Mouse (Mus musculus) adrenal gland, adult 8-10 months (tissue): ENCODE data around the gene Casp8. TPM values are rescaled to one million over a fixed set of nuclear protein-coding genes. Genes with fewer than 3 reads are reported as not detected.
"Not testable (repeated sequence)": the region's sequence is repeated elsewhere in the genome, so short reads cannot be mapped to it uniquely, and the experiment has no call there.

Experiments used
- DNase-seq: peaks from one replicate; pipeline ENCODE4 v3.0.0; 2022
- total RNA-seq, 4 experiments: library from RNA; stranded (reverse); gene quantifications; 2 replicates each; pipeline ENCODE4 v1.2.4; 2022

The Casp8 gene
- total RNA-seq, result 10 to 100 TPM; 20.2 to 29.9 (median 22.8) TPM

GRCm38 (mm10) chr1:58795291-58796058, at the start of gene Casp8:
Gene Casp8 (plus strand): TSS chr1:58795374.
- DNase-seq, result peak; percentile 55

GRCm38 (mm10) chr1:58746880-58747279, 48.3 kb upstream of the Casp8 start:
- no peak for DNase-seq

- DNase-seq, result no peak
These were observed 35.7 kb upstream of the Casp8 start for GRCm38 (mm10) chr1:58759451-58759850.

GRCm38 (mm10) chr1:58760581-58760980, 34.6 kb upstream of the Casp8 start:
- no peak for DNase-seq

GRCm38 (mm10) chr1:58761391-58762275, 33.5 kb upstream of the Casp8 start:
- DNase-seq, result not testable (repeated sequence)

- DNase-seq, result no peak
These were observed 32.6 kb upstream of the Casp8 start for GRCm38 (mm10) chr1:58762576-58762975.

- not testable (repeated sequence) for DNase-seq
These were observed 28.7 kb upstream of the Casp8 start for GRCm38 (mm10) chr1:58766446-58766845.

GRCm38 (mm10) chr1:58769136-58769535, 26.0 kb upstream of the Casp8 start:
- DNase-seq, result no peak

GRCm38 (mm10) chr1:58769701-58770100, 25.5 kb upstream of the Casp8 start:
- no peak for DNase-seq

- no peak for DNase-seq
These were observed 25.0 kb upstream of the Casp8 start for GRCm38 (mm10) chr1:58770111-58770720.

- no peak for DNase-seq
These were observed 23.1 kb upstream of the Casp8 start for GRCm38 (mm10) chr1:58772084-58772483.

GRCm38 (mm10) chr1:58773280-58773679, 21.9 kb upstream of the Casp8 start:
- DNase-seq, result no peak

- no peak for DNase-seq
These were observed 21.3 kb upstream of the Casp8 start for GRCm38 (mm10) chr1:58773905-58774304.

- no peak for DNase-seq
These were observed 19.8 kb upstream of the Casp8 start for GRCm38 (mm10) chr1:58775361-58775760.

- no peak for DNase-seq
These were observed 17.6 kb upstream of the Casp8 start for GRCm38 (mm10) chr1:58777583-58777982.

- no peak for DNase-seq
These were observed 16.9 kb upstream of the Casp8 start for GRCm38 (mm10) chr1:58778226-58778625.

- DNase-seq, result no peak
These were observed 8.9 kb upstream of the Casp8 start for GRCm38 (mm10) chr1:58786276-58786675.

GRCm38 (mm10) chr1:58788410-58788809, 6.8 kb upstream of the Casp8 start:
- DNase-seq, result no peak

- DNase-seq, result no peak
These were observed 469 bp upstream of the Casp8 start for GRCm38 (mm10) chr1:58794705-58795104.

GRCm38 (mm10) chr1:58796059-58796363, 837 bp downstream of the Casp8 start:
- no peak for DNase-seq

- DNase-seq, result no peak
These were observed 1.7 kb downstream of the Casp8 start for GRCm38 (mm10) chr1:58796853-58797252.

- no peak for DNase-seq
These were observed 2.2 kb downstream of the Casp8 start for GRCm38 (mm10) chr1:58797370-58797769.

- DNase-seq, result no peak
These were observed 3.7 kb downstream of the Casp8 start for GRCm38 (mm10) chr1:58798911-58799310.
